Mouse (Mus musculus) embryo, embryonic 11.5 days (tissue): ENCODE data around the gene B3gnt3.

Source experiments
- DNase-seq: peaks from one replicate; pipeline ENCODE4 v3.0.0-alpha.2; 2012; ENCODE audit warnings: low read depth, low spot score

B3gnt3 gene

DNA sequence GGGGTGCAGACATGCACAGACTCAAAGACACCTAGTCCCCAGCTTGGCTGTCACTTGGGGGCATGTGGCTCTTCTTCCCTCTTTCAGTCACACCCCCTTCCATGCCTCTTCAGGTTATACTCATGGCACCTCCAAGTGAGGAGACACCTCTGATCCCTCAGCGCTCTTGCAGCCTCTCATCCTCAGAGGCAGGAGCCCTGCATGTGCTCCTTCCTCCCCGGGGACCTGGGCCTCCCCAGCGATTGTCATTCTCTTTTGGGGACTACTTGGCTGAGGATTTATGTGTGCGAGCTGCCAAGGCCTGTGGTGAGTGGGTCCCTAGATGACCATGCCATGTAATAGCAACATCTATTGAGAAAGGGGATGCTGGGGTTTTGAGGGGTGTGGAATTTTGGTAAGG lies 23.4 kb downstream of the B3gnt3 start:
- no peak for DNase-seq

DNA sequence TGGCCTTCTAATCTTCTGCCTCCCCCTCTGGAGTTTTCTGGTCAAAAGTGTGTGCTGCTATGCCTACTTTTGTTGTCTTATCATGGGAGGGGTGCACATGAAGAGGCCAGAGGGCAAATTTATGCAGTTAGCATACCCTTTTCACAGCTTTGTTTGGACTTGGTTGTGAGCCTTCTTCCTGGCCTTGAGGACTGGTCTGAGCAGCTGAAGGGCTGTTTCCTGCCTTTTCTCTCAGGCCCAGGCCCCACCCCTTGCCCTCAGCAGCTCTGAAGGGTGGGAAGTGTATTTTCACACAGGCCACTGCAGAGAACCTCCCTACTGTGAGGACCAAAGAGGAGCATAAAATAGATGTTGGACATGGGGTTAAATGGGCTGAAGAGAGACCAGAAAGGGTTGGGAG lies 24.0 kb downstream of the B3gnt3 start:
- no peak for DNase-seq

DNA sequence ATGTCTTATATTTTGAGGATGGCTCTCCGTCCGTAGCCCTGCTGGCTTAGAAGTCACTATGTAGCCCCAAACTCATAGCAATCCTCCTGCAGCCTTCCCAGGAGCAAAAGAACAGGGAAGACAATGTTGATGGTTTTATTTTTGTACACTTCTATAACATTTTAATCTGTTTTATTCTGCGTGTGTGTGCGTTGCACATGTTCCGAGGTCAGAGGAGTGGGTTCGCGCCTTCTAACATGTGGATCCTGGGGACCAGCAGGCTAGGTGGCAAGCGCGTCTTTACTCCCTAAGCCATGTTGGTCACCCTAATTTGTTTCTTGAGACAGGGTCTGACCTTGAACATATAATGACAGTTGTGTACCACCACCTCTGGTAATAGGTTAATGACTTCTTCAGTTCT lies 24.8 kb downstream of the B3gnt3 start:
- no peak for DNase-seq

DNA sequence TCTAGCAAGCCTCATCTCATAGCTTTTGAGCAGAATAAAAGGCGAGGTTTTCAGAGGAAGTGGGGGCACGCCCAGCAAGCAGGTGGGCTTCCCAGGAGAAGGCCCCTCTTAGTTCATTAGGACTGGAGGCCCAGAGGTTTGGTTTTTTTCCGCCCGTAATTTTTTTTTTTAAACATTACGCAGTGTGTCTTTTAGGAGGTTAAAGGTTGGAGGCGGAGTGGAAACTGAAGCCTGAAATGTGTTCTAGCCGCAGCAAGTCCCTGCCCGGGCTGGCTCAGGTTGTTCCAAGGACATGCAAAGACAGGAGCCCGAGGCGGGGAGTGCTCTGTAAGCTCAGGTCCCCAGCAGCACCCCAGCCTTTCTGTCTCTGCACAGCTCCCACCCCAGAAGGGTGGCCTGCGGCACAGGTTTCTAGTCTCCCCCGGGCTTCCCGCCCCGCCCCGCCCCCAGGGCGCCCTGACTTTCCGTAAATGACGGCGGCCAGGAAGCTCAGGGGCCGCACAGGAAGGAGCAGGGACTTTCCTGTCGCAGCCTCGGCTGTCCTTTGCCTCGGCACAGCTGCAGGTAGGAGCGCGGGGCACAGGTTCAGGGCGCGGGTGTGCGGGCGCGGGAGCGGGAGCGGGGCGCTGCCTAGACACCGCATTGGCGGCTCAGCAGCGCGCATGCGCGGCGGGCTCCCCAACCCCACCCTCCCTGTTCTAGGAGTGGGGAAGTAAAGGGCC lies 25.4 kb downstream of the B3gnt3 start, which contains the start of gene Jak3:
Jak3 (plus strand) TSS at position 277 of the 722 bp plus-strand sequence.
- no peak for DNase-seq

DNA sequence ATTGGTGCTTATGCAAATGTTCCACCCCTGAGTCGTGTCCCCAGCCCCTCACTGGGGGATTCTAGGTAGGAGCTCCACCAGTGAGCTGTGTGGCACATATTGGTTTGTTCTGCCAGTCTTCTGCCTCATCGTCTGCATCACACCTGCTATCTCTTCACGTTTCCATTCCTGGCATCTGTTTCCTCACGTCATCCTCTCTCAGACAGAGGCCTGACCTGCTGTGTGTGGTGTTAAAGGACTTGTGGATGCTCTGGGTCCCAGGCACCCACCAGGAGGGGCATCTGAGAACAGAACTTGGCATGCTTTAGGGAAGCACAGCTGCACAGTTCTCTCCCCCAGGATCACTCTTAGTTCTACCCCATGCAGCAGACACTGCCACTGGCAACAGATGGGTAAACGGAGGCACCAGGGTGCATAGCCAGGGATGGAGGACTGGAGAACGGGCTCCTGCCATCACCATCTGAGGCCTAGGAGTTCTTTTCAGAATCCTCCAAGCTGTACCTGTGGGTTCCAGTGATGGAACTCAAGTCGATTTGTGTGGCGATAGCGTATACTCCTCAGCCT lies 26.1 kb downstream of the B3gnt3 start:
- no peak for DNase-seq

DNA sequence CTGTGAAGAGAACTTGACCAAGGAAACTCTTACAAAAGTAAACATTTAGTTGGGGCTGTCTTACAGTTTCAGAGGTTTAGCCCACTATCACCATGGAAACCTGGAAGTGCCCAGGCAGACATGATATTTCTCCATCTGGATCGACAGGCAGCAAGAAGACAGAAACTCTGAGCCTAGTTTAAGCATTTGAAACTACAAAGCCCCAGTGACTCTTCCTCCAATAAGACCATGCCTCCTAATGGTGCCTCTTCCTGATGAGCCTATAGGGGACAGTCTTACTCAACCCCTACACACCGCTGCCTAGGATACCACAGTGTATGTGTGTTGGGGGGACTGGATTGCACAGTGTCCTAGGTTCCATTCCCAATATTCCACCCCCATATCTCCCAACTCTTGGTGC lies 27.5 kb downstream of the B3gnt3 start:
- no peak for DNase-seq

DNA sequence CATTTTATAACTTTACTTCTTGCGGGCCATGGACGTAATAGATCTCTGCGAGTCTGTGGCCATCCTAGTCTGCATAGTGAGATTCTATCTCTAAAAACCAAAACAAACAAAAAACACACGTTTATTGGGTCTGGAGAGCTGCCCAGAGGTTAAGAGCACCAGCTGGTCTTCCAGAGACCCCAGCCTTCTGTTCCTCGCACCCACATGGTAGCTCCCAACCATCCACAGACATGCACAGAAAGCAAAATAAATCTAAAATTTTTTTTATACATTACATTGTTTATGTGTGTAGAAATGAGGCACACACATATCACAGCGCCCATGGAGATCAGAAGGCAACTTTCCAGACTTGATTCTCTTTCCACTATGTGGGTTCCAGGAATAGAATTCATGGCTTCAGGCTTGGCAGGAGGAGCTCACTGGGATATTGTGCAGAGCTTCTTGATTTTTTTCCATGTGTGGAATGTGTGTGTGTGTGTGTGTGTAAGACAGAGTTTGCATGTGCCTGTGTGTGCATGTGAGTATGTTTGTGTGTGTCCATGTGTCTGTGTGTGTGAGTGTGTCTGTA lies 29.3 kb downstream of the B3gnt3 start:
- DNase-seq: no peak

DNA sequence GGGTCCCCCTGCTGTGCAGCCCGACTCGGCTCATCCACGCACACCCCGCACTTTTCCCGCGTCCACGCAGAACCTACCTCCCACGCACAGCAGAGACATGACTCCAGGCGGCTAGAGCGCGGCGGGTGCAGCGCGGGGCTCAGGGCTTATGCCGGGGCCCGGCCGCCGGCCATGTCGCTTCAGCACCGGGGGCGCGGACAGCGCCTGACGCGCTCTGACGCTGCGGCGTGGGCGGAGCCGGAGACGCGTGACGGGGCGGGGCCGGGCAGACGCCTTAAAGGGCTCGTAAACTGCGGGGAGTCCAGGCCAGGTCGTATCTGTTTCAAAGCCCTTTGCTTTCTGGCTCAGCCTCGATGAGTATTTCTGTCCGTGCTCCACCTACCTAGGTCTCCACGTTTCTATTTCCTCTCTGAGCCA lies 30.0 kb downstream of the B3gnt3 start, which contains the start of gene Unc13a:
Unc13a (minus strand) TSS at position 209 of the 417 bp plus-strand sequence.
- DNase-seq: peak; percentile 79

DNA sequence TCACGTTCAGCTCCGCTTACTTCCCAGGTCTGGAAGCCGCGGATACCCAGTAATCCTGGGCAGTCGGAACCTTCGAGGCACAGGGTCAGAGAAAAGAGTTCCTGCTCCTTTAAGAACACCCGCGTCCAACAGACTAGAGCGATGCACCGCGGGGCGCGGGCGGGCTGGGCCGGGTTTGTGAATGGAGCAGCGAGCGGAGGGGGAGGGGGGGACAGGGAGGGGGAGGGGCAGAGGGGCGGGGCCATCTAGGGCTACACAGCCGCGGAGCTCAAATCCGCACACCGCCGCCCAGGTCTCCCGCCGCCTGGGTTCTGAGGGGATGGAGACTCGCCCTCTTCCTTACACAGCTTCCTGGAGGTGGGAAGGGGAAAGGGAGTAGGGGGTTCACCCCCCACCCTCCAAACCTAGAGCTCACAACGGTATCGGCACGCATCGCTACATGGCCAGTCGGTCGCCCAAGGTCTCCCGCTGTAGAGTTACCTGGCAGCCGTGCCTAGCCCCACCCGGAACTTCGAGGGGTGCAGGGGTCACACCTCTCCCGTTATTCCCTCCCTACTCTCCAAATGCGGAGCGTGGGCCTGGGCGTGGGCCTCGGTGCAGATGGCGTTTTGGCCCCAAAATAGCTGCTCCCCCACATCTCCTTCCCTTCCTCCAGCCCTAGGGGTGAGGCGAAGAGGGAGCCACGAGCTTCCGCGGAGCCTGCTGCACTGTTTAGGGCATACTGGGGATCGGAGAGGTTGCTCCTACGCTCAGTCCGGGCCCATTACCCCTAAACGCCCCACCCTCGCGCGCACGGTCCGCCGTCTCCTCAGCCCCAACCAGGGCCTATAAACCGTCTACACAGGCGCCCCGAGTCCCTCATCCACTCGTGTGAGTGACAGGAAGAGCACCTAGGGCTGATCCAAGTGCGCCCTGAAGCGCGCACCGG lies 30.7 kb downstream of the B3gnt3 start:
- DNase-seq: peak; percentile 72

DNA sequence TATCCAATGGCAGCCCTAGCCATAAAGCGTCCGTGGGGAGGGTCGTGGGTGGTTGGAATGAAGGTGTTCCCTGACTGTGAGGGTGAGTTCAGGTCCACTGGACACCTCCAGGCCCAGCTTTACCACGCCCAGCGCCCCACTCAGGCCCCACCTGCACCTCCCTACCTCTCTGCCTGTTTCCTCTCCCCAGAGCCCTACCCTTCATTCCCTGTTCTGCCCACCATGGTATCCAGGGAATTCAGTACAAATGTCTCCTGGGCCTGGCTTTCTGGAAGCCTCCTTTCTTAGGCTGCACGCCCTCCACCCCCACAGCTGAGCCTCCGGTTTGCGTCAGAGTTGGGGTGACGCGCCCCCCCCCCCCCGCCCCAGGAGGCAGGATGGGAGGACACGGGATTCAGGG lies 31.4 kb downstream of the B3gnt3 start:
- no peak for DNase-seq

DNA sequence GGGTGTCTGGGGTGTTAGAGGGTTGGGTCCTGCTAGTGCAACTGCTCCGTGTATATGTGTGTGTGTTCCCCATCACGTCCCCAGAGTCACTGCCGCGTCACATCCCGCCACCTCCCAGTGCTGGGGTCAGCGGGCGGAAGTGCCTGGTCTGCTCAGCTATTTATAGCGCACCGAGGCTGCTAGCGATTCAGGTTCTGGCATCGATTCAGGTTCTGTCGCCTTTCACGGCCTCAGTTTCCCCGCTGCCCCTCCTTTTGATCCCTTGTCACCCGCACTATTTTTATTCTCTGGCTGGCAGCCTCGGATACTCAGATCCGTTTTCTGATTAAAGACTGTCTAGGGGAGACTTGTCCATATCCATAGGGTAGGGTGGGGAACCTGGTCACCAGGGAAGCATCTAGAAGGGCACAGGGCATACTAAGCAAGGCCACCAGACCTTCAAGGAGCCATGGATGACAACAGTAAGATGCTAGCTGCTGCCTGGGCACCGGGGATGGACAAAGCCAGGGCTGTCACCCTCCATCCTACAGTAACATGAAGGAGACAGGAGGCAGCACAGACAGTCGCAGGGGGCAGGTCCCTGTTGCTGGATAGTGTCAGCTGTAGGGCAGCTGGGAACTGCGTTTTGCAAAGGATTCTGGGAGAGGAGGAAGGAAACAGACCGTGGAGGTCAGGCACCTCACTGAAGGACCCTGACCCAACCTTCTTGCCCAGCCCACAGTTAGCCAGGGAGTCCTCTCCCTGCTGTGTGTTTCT lies 33.2 kb downstream of the B3gnt3 start:
- DNase-seq: no peak

DNA sequence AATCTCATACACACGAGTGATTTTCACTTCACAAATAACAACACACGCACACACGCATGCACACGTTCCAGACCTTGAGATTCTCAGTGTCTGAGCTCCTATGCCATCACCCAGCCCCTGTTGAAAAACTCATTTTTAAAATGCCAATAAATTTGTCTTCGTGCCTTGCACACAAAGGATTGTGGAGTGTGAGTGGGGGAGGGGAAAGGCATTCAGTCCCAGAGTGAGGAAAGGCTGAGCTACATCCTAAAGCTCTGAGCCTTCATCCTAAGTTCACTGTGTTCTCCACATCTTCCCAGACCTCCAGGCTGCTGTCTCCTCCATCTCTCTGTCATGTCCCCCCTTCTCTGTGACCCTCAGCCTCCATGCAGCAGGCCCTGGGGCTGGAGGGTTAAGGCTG lies 34.3 kb downstream of the B3gnt3 start:
- no peak for DNase-seq

DNA sequence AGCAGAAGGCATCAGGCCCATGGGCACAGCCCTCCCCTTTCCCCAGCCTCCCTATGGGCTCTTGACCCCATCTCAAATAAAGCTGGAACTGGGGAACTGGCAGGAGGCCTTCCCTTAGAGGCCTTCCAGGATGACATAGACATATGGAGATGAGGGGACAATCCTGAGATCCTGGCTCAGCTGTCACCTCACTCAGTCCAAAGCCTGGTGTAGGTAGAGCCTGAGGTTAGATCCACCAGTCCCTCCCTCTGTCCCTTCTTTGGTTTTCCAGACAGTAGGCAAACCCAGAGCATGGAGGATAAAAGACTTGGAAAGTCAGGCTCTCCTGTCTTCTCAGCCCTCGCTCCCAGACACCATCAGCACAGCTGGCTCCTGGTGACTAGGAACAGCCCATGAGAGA lies 34.7 kb downstream of the B3gnt3 start:
- DNase-seq: no peak

DNA sequence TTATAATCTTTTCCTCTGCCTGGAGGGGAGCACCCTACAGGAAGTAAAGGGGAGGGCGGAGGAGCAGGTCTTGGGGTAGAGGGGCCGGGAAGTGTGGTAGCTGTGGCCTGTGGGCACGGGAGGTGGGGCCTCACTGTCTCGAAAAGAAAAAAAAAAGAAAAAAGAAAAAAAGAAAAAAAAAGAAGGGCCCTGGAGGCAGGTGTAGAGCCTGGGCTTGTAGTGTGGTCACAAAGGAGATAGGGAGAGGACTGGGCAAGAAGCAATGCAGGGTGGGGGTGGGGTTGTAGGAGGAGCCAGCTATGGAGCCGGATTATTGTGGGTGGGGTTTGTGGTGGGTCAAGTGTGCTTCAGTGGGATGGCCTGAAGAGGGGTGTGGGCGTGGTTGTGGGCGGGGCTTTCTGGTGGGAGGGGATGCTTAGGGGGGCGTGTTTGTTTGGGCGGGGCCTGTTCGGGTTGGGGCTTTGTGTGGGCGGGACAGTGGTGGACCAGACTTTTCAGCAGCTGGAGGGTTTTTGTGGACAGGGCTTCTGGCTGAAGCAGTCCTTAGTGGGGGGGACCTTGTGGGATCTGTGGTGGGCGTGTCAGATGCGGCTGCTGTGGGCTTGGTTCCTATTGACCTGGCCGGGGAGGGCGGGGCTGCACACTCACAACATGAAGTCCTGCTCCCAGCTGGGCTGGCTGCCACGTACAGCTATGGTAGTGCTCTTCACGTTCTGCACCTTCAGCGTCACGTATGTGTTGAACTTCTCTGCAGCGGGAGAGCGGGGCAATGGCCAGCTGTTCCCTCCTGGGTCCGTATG lies 36.1 kb downstream of the B3gnt3 start:
- peak; percentile 62 for DNase-seq

DNA sequence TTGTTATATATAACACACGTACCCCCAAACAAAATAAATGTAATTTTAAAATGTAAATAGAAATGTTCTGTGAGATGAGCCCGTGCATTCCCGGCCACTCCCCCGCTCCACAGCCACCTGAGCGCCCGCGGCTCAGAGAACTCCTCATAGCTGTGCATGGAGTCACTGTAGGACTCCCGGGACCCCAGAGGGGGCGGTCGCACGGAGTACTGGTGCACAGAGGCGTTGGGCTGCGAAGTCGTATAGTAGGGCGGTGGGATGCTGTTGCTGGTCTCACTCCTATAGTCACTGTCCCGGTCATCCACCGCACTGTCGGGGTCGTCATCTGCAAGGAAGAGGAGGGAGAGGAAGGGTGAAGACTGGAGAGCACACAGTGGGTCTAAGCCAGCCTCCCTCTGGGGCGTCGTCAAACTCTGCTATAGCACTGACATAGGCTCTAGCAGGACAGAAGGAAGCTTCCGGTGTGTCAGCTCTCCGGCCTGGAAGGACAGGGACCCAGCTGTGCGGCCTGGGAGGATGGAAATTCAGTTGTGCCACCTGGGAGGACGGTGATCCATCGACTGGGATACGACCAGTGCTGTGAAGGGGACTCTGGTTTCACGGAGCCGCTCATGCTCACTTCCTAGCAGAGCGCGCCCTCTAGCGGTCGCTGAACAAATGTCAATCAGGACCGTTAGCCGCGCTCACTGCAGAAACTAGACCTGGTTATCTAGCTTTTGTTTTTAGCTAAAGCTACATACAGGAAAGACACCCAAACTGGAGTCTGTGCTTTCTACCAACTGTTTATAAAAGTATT lies 41.1 kb downstream of the B3gnt3 start:
- peak; percentile 85 for DNase-seq

DNA sequence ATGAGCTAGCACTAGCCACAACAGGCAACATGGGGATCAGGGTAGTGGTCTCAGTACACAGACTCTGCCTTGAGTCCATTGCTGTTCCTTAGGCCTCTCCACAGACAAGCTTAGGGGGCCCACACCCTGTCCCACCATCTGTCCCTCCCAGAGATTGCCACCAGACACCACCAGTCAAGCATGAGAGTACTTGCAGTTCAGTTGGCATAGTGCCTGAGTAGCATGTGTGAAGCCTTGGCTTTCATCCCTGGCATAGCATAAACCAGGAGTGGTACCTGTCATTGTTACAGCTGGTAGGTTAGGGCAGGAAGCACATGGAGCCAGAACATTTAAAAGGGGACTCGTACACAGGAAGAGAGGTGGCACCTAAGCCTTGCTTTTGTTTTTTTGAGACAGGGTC lies 41.8 kb downstream of the B3gnt3 start:
- DNase-seq: no peak

DNA sequence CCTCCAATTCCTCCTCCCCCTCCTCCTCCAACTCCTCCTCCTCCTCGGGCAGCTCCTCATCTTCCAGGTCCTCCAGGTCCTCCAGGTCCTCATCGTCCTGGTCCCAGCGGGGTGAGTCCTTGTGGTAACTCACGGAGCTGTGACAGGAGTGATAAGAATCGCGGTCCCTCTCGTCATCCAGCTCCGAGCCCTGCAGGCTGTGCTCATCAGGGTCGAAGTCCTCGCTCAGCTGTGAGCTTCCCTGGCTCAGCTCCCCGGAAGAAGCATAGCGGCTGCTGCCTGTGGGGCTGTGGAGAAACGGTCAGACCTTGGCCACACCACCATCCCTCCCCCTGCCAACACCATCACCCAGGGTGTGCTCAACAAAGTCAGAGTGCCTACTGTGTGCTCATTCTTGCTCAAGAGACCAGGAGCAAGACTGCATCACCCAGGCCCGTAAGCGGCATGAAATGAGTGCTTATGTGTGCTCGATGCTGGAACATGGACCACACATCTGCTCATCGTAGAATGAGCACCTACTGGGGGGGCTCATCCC lies 43.0 kb downstream of the B3gnt3 start:
- DNase-seq: no peak

DNA sequence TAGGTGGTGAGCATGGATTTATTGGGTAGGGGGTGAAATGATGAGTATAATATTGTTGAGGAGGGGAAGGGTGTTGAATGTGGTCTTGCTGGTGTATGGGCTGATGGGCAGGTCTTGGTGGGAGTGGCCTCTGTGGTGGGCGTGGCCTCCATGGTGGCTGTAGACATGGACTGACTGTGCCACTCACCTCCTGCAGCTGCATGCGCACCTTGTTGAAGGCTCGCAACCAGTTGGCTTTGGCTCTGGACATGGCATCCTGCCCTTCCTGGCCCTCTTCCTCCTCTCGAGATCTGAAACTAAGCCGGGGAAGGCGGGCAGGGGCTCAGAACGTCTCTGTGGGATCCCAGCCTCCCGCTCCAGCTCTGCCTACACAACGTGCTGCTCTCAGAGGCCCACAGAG lies 43.8 kb downstream of the B3gnt3 start:
- DNase-seq: no peak

DNA sequence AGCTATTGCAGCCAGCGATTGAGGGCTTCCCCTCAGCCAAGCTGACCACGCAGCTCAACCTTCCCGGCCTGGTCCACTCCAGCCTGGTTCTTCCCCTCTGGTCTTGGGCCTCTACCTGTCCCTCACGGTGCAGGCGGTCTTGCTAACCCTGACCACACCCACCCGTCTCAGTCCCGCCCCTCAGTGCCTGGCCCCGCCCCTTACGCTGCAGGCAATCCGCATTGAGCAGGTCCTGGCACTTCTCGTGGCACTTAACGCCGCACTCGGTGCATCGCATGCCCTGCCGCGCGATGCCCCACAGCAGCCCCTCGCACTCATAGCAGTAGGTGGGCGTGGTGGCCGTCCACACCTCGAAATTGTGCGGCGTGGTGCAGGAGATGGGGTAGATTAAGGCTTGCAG lies 47.0 kb downstream of the B3gnt3 start:
- DNase-seq: no peak
